ENCODE assay signal across 8 mouse cellular contexts in the genomic region with DNA sequence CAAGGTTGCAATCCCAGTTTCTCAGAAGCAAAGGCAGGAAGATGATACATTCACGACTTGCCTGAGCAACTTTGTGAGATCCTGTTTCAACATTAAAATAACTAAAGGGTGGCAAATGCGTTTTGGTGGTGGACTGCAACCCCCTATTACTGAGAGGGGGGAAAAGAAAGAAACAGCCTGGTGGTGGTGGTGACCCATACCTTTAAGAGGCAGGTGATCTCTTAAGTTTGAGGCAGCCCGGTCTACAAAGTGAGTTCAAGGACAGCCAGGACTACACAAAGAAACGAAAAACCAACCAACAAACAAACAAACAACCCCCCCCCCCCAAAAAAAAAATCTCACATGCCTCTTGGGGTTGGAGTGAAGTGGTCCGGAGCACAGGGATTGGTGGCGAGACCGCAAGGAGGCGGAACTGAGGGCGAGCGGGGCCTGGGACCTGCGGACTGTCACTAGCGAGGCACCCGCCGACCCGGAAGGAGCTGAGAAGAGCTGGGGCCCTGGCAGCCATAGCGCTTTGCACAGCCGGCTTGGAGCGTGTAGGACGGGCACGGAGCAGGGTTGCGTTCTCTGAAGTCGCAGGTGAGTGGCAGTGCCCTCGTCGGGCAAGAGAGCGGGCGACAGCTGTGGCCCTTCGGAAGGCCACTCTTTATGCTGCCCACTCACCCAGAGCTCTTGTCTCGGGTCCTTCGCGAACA. TPM values are rescaled to one million over a fixed set of nuclear protein-coding genes. Genes with fewer than 3 reads are reported as not detected.
A peak's percentile ranks its signal among the peaks of the same experiment; 100 is the strongest.
DNase-seq lines count a peak whose midpoint lies in the region; ATAC-seq and TF ChIP-seq lines count a peak whose summit lies in the region.

TSS of gene Sec24a (minus strand) at position 422 of the 695 bp plus-strand sequence.
TSS of gene Sar1b (plus strand) at position 475 of the 695 bp plus-strand sequence.

- peak; percentile 93 for DNase-seq in adrenal gland, postnatal 14 days
- DNase-seq in embryonic facial prominence, embryonic 10.5 days (ENCODE audit: low spot score) = peak; percentile 88
- no peak for DNase-seq in gonadal fat pad, adult 2 months (ENCODE audit: low read depth)
- peak; percentile 83 for DNase-seq in left cerebral cortex, postnatal 4 days
- DNase-seq in midbrain, embryonic 11.5 days (ENCODE audit: low spot score, missing footprints) = peak; percentile 97
- peak; percentile 82 for DNase-seq in right cerebral cortex, postnatal 4 days
- peak; percentile 70 for DNase-seq in yolk sac, embryonic 10.5 days (ENCODE audit: low spot score)

- no peaks in the 10 kb centered on the region for H3K36me3 ChIP-seq in embryonic facial prominence, embryonic 10.5 days (replicated peaks)
- no peaks in the 10 kb centered on the region for H3K36me3 ChIP-seq in intestine, postnatal 0 days (ENCODE audit: control insufficient read depth, insufficient read depth)
- no peaks in the 10 kb centered on the region for H3K36me3 ChIP-seq in midbrain, embryonic 11.5 days (ENCODE audit: control insufficient read depth, insufficient read depth, low read length)

- H3K4me3 ChIP-seq in embryonic facial prominence, embryonic 10.5 days = peak within 1 kb of the TSS; percentile 83
- peak within 1 kb of the TSS; percentile 93 for H3K4me3 ChIP-seq in intestine, postnatal 0 days (ENCODE audit: low read depth, low read length)
- peak within 1 kb of the TSS; percentile 90 for H3K4me3 ChIP-seq in midbrain, embryonic 11.5 days (ENCODE audit: low read depth, low read length)

- peak within 1 kb of the TSS; percentile 83 for H3K27ac ChIP-seq in embryonic facial prominence, embryonic 10.5 days (replicated peaks)
- H3K27ac ChIP-seq in intestine, postnatal 0 days (ENCODE audit: low read depth, low read length) = peak within 1 kb of the TSS; percentile 82
- H3K27ac ChIP-seq in midbrain, embryonic 11.5 days (ENCODE audit: low read depth, low read length) = no peak within 1 kb of the TSS

- ATAC-seq in intestine, postnatal 0 days = peak; percentile 46
- ATAC-seq in midbrain, embryonic 11.5 days (ENCODE audit: low FRiP score) = peak; percentile 89

- peaks cover 16% of the 10 kb centered on the region for H3K4me1 ChIP-seq in embryonic facial prominence, embryonic 10.5 days
- H3K4me1 ChIP-seq in intestine, postnatal 0 days (replicated peaks; ENCODE audit: control insufficient read depth, insufficient read depth, low read length) = no peaks in the 10 kb centered on the region
- H3K4me1 ChIP-seq in midbrain, embryonic 11.5 days (ENCODE audit: control insufficient read depth, insufficient read depth, low read length) = peaks cover 7% of the 10 kb centered on the region

- intact Hi-C loops in left cerebral cortex, postnatal 4 days (cut with DNase I) = no loop called here

- H3K4me2 ChIP-seq in intestine, postnatal 0 days (replicated peaks; ENCODE audit: low read depth) = peak within 1 kb of the TSS; percentile 83
- peak within 1 kb of the TSS; percentile 89 for H3K4me2 ChIP-seq in midbrain, embryonic 11.5 days

- H3K27me3 ChIP-seq in embryonic facial prominence, embryonic 10.5 days (replicated peaks; ENCODE audit: low read depth, poor library complexity, severe bottlenecking) = 0 out of 2 replicates have a peak, but pooled peaks cover 5% of the 10 kb centered on the region
- H3K27me3 ChIP-seq in intestine, postnatal 0 days (replicated peaks; ENCODE audit: control insufficient read depth, insufficient read depth, low read length) = no peaks in the 10 kb centered on the region
- no peaks in the 10 kb centered on the region for H3K27me3 ChIP-seq in midbrain, embryonic 11.5 days (ENCODE audit: control insufficient read depth, insufficient read depth, low read length)

- H3K9me3 ChIP-seq in embryonic facial prominence, embryonic 10.5 days = no peaks in the 10 kb centered on the region
- no peaks in the 10 kb centered on the region for H3K9me3 ChIP-seq in intestine, postnatal 0 days (ENCODE audit: control insufficient read depth)
- H3K9me3 ChIP-seq in midbrain, embryonic 11.5 days (ENCODE audit: control insufficient read depth, low read length) = no peaks in the 10 kb centered on the region

- H3K9ac ChIP-seq in intestine, postnatal 0 days (ENCODE audit: low read depth, low read length) = peak within 1 kb of the TSS; percentile 94
- H3K9ac ChIP-seq in midbrain, embryonic 11.5 days (ENCODE audit: low read length) = peak within 1 kb of the TSS; percentile 87

- 1% methylated on average over 30 of the region's 30 CpGs for WGBS in embryonic facial prominence, embryonic 10.5 days
- WGBS in intestine, postnatal 0 days = under 1% methylated on average over 30 of the region's 30 CpGs
- WGBS in midbrain, embryonic 11.5 days = 1% methylated on average over 30 of the region's 30 CpGs

- peak; percentile 56 for TF ChIP-seq CTCF in intestine, postnatal 0 days (IDR thresholded peaks at IDR 0.05; ENCODE audit: low read depth)

RNA-seq across cellular contexts. Expression of gene Sec24a, which starts in this region (rescaled TPM):
- 31.7 and 37.9 TPM in 2 replicates for total RNA-seq in adrenal gland, postnatal 14 days (2021)
- polyA plus RNA-seq in embryonic facial prominence, embryonic 10.5 days (2016; fragmentation: Nextera tagmentation; extraction: Ambion mirVana) = 13.5 and 14.3 TPM in 2 replicates
- polyA plus RNA-seq in gonadal fat pad, adult 2 months (2012; rRNA removed) = 12.9 and 19.1 TPM in 2 replicates
- 47.1 and 49.1 TPM in 2 replicates for polyA plus RNA-seq in intestine, postnatal 0 days (2015; fragmentation: Nextera tagmentation; extraction: Ambion mirVana)
- total RNA-seq in left cerebral cortex, postnatal 4 days (2021) = 10 to 100 TPM; 28.6 to 32.2 TPM
- polyA plus RNA-seq in midbrain, embryonic 11.5 days (2014; fragmentation: Nextera tagmentation; extraction: Ambion mirVana) = 13.0 and 14.5 TPM in 2 replicates

RNA-seq across cellular contexts. Expression of gene Sar1b, which starts in this region (rescaled TPM):
- 95.1 and 99.2 TPM in 2 replicates for total RNA-seq in adrenal gland, postnatal 14 days (2021)
- 94.9 and 105 TPM in 2 replicates for polyA plus RNA-seq in embryonic facial prominence, embryonic 10.5 days (2016; fragmentation: Nextera tagmentation; extraction: Ambion mirVana)
- 40.5 and 42.1 TPM in 2 replicates for polyA plus RNA-seq in gonadal fat pad, adult 2 months (2012; rRNA removed)
- 442 and 470 TPM in 2 replicates for polyA plus RNA-seq in intestine, postnatal 0 days (2015; fragmentation: Nextera tagmentation; extraction: Ambion mirVana)
- total RNA-seq in left cerebral cortex, postnatal 4 days (2021) = 10 to 100 TPM; 74.6 to 84.8 TPM
- polyA plus RNA-seq in midbrain, embryonic 11.5 days (2014; fragmentation: Nextera tagmentation; extraction: Ambion mirVana) = 128 and 141 TPM in 2 replicates
